Mouse (Mus musculus) liver, embryonic 13.5 days (tissue): ENCODE results near the gene Pqlc2. TPM values are rescaled to one million over a fixed set of nuclear protein-coding genes. Genes with fewer than 3 reads are reported as not detected.

Experiments used
- ATAC-seq: fragments of 200-750 bp; cut with Nextera tagmentation; 2 replicates; pipeline ENCODE4 v1.8.0; 2017; ENCODE audit warnings: low read depth, mild to moderate bottlenecking, moderate number of reproducible peaks, moderate library complexity
- DNase-seq: peaks from one replicate; pipeline ENCODE4 v3.0.0; 2022
- H3K27ac ChIP-seq: fragments of 300-500 bp; sonication (generic); 2 replicates; pipeline ENCODE4 v1.5.1; 2015; ENCODE audit warnings: moderate library complexity, mild to moderate bottlenecking, inconsistent platforms
- H3K27me3 ChIP-seq: fragments of 300-500 bp; sonication (generic); 2 replicates; pipeline ENCODE4 v1.6.1; 2015; ENCODE audit warnings: mild to moderate bottlenecking, inconsistent platforms
- H3K36me3 ChIP-seq: fragments of 300-500 bp; sonication (generic); 2 replicates; pipeline ENCODE4 v1.6.1; 2015; ENCODE audit warnings: mild to moderate bottlenecking, inconsistent platforms
- H3K4me1 ChIP-seq: fragments of 300-500 bp; sonication (generic); replicated peaks from 2 replicates; pipeline ENCODE4 v1.6.1; 2015; ENCODE audit warnings: inconsistent platforms
- H3K4me2 ChIP-seq: fragments of 300-500 bp; sonication (generic); 2 replicates; pipeline ENCODE4 v1.6.1; 2015; ENCODE audit warnings: inconsistent platforms, mild to moderate bottlenecking, moderate library complexity
- H3K4me3 ChIP-seq: fragments of 300-500 bp; sonication (generic); replicated peaks from 2 replicates; pipeline ENCODE4 v1.5.1; 2015; ENCODE audit warnings: mild to moderate bottlenecking, inconsistent platforms
- H3K9ac ChIP-seq: fragments of 300-500 bp; sonication (generic); 2 replicates; pipeline ENCODE4 v1.6.1; 2015; ENCODE audit warnings: mild to moderate bottlenecking, inconsistent platforms
- H3K9me3 ChIP-seq: fragments of 300-500 bp; sonication (generic); replicated peaks from 2 replicates; pipeline ENCODE4 v1.6.1; 2016; ENCODE audit warnings: inconsistent platforms
- WGBS: fragments of 180-500 bp; shearing (Covaris S2); methylation state at CpG from one replicate; pipeline ENCODE4 v1.1.7; 2015; ENCODE audit not compliant: insufficient replicate concordance; 5-methylcytosine and 5-hydroxymethylcytosine counted together
- microRNA-seq: library from miRNA; unstranded; fragments of <30 nt; microRNA quantifications from one replicate; pipeline ENCODE4, GENCODE M21; 2016
- polyA plus RNA-seq: library from polyadenylated mRNA; unstranded; fragments of >200 nt; fragmentation: Nextera tagmentation; extraction: Ambion mirVana; gene quantifications from 2 replicates; pipeline ENCODE4 v1.2.1, GENCODE M21; 2015

Gene Pqlc2
- polyA plus RNA-seq, 1 experiment from 2014 or later = 10.3 TPM

- no peak for ATAC-seq
- Histone ChIP-seq H3K4me3 (no peak overlapping the region), H3K27me3 (no peaks in the 10 kb centered on the region), H3K27ac (no peak overlapping the region), H3K4me2 (no peak overlapping the region), H3K9ac (no peak overlapping the region), H3K9me3 (no peaks in the 10 kb centered on the region), H3K36me3 (peaks cover 41% of the 10 kb centered on the region), H3K4me1 (peaks cover 26% of the 10 kb centered on the region)
- WGBS = 75% methylated on average over 2 of the region's 2 CpGs
- DNase-seq = no peak
Measured at GRCm38 (mm10) chr4:139245534-139245933, 65.0 kb downstream of the Pqlc2 start.

DNA sequence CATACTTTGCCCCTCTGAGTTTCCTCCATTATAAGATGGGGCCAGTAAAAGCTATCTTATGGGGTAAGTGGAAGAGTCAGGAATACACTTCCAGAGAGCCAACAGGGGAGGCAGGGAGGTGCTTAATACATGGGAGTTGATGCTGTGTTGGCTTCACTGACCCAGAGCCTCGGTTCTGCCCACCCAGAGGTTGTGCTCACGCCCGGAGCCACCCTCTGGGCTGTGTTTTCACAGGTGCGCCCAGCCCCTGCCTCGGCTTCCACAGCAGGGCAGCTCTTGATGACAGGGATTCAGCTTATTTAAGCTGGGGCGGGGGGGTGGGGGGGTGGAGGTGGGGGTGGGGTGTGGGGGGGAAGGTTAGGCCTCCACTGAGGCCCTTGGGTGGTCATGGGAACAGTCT, 65.7 kb downstream of the Pqlc2 start:
- Histone ChIP-seq H3K9ac (no peak overlapping the region), H3K27ac (no peak overlapping the region), H3K4me1 (peaks cover 19% of the 10 kb centered on the region), H3K9me3 (no peaks in the 10 kb centered on the region), H3K4me3 (no peak overlapping the region), H3K4me2 (no peak overlapping the region), H3K27me3 (no peaks in the 10 kb centered on the region), H3K36me3 (peaks cover 48% of the 10 kb centered on the region)
- no peak for ATAC-seq
- WGBS = 69% methylated on average over 6 of the region's 6 CpGs
- DNase-seq = no peak

DNA sequence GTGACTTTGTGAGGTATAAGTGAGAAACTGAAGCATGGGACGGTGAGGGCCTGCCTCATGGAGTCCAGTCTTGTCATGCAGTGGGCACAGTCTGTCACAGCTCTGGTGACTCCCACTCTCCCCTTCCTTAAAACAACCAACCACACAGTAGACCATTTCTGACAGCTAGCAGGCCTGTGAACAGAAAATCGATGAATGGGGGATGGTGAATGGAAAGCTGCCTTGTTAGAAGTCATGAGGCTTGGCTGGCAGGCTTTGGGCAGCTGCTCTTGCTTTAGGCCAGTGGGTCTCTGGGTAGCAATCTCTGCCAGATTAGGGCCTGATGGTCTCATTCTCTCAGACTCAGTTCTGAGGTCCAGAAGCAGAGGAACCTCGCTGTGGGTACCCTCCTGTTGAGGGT, 66.3 kb downstream of the Pqlc2 start:
- H3K4me3 ChIP-seq = no peak overlapping the region
- H3K4me2 ChIP-seq = no peak overlapping the region
- H3K36me3 ChIP-seq = peaks cover 50% of the 10 kb centered on the region
- peaks cover 13% of the 10 kb centered on the region; the same call in 1 of the 2 replicates for H3K4me1 ChIP-seq
- no peak for DNase-seq
- 70% methylated on average over 3 of the region's 3 CpGs for WGBS
- no peaks in the 10 kb centered on the region for H3K9me3 ChIP-seq
- no peaks in the 10 kb centered on the region for H3K27me3 ChIP-seq
- no peak for ATAC-seq
- no peak overlapping the region for H3K9ac ChIP-seq
- H3K27ac ChIP-seq = no peak overlapping the region

Small RNA genes lying within 50 kb of the gene (microRNA-seq; reads per million reads assigned to microRNA genes)
- 8.2 reads per million, percentile 19 among the genes with 10 or more reads in this experiment for gene Gm24245
- 2.3 reads per million for gene Gm25732

Other genes with a start within 250 kb of the Pqlc2 start
- not detected in 2 replicates for gene Htr6, start 235.1 kb downstream of the Pqlc2 start, polyA plus RNA-seq
- gene Nbl1, start 217.7 kb downstream of the Pqlc2 start, polyA plus RNA-seq = 1.6 and 2.0 TPM in 2 replicates
- gene Minos1, start 179.6 kb downstream of the Pqlc2 start, polyA plus RNA-seq = 403 and 435 TPM in 2 replicates
- 173 and 198 TPM in 2 replicates for gene Capzb, start 117.8 kb downstream of the Pqlc2 start, polyA plus RNA-seq
- 39.8 and 40.0 TPM in 2 replicates for gene Akr7a5, start within 50 bp of the Pqlc2 start, polyA plus RNA-seq
- 141 and 147 TPM in 2 replicates for gene Mrto4, start 41.9 kb upstream of the Pqlc2 start, polyA plus RNA-seq
- 15.4 and 17.8 TPM in 2 replicates for gene Emc1, start 41.9 kb upstream of the Pqlc2 start, polyA plus RNA-seq
- 33.8 and 34.5 TPM in 2 replicates for gene Ubr4, start 41.9 kb upstream of the Pqlc2 start, polyA plus RNA-seq
- 1.0 and 1.1 TPM in 2 replicates for gene Iffo2, start 219.8 kb upstream of the Pqlc2 start, polyA plus RNA-seq